Mouse (Mus musculus) midbrain, embryonic 14.5 days (tissue): ENCODE measurements around the gene Specc1. TPM values are rescaled to one million over a fixed set of nuclear protein-coding genes. Genes with fewer than 3 reads are reported as not detected.

Experiments
- ATAC-seq: fragments of 200-750 bp; cut with Nextera tagmentation; 2 replicates; pipeline ENCODE4 v1.8.0; 2017; ENCODE audit warnings: moderate number of reproducible peaks, moderate library complexity; ENCODE audit not compliant: low FRiP score, low TSS enrichment
- DNase-seq: peaks from one replicate; pipeline ENCODE4 v3.0.0-alpha.2; 2015
- H3K27ac ChIP-seq: fragments of 300-500 bp; sonication (generic); replicated peaks from 2 replicates; pipeline ENCODE4 v1.5.1; 2014; ENCODE audit warnings: mild to moderate bottlenecking, low read depth, low read length, moderate library complexity
- H3K27me3 ChIP-seq: fragments of 300-500 bp; sonication (generic); 2 replicates; pipeline ENCODE4 v1.6.1; 2014; ENCODE audit warnings: low read length, control low read depth, mixed read lengths; ENCODE audit not compliant: control insufficient read depth, insufficient read depth
- H3K36me3 ChIP-seq: fragments of 300-500 bp; sonication (generic); 2 replicates; pipeline ENCODE4 v1.6.1; 2014; ENCODE audit warnings: low read length, control low read depth; ENCODE audit not compliant: control insufficient read depth, insufficient read depth
- H3K4me1 ChIP-seq: fragments of 300-500 bp; sonication (generic); 2 replicates; pipeline ENCODE4 v1.6.1; 2014; ENCODE audit warnings: mild to moderate bottlenecking, antibody characterized with exemption, low read length, control low read depth; ENCODE audit not compliant: control insufficient read depth, insufficient read depth
- H3K4me2 ChIP-seq: fragments of 300-500 bp; sonication (generic); 2 replicates; pipeline ENCODE4 v1.6.1; 2014; ENCODE audit warnings: mild to moderate bottlenecking, low read length, moderate library complexity
- H3K4me3 ChIP-seq: fragments of 300-500 bp; sonication (generic); replicated peaks from 2 replicates; pipeline ENCODE4 v1.5.1; 2014; ENCODE audit warnings: low read depth, low read length
- H3K9ac ChIP-seq: fragments of 300-500 bp; sonication (generic); replicated peaks from 2 replicates; pipeline ENCODE4 v1.6.1; 2014; ENCODE audit warnings: mild to moderate bottlenecking, low read length, moderate library complexity
- H3K9me3 ChIP-seq: fragments of 300-500 bp; sonication (generic); 2 replicates; pipeline ENCODE4 v1.6.1; 2016; ENCODE audit warnings: low read length, control low read depth, mixed read lengths; ENCODE audit not compliant: control insufficient read depth
- WGBS: fragments of 180-500 bp; shearing (Covaris S2); extraction: QIAGEN DNeasy Blood & Tissue Kit; methylation state at CpG from one replicate; pipeline ENCODE4 v1.1.7; 2014; 5-methylcytosine and 5-hydroxymethylcytosine counted together
- polyA plus RNA-seq: library from polyadenylated mRNA; unstranded; fragments of >200 nt; fragmentation: Nextera tagmentation; extraction: Ambion mirVana; gene quantifications from 2 replicates; pipeline ENCODE4 v1.2.1, GENCODE M21; 2014

Gene Specc1
- polyA plus RNA-seq, 1 experiment from 2014 or later = 16.6 TPM

- Histone ChIP-seq H3K9ac (no peak overlapping the region), H3K36me3 (no peaks in the 10 kb centered on the region), H3K4me2 (no peak overlapping the region), H3K9me3 (no peaks in the 10 kb centered on the region), H3K27ac (no peak overlapping the region), H3K4me3 (no peak overlapping the region), H3K27me3 (no peaks in the 10 kb centered on the region), H3K4me1 (peaks cover 15% of the 10 kb centered on the region; the same call in 1 of the 2 replicates)
- 29% methylated on average over 7 of the region's 7 CpGs for WGBS
- ATAC-seq (no peak), DNase-seq (peak; percentile 27)
These were observed 309.1 kb downstream of the Specc1 start for GRCm38 (mm10) chr11:62265642-62266041.

- no peaks in the 10 kb centered on the region for H3K9me3 ChIP-seq
- no peaks in the 10 kb centered on the region for H3K27me3 ChIP-seq
- no peak overlapping the region for H3K4me3 ChIP-seq
- H3K27ac ChIP-seq = no peak overlapping the region; the same call in 1 of the 2 replicates
- ATAC-seq (no peak), DNase-seq (peak; percentile 51)
- WGBS = 30% methylated on average over 17 of the region's 17 CpGs
- no peaks in the 10 kb centered on the region for H3K36me3 ChIP-seq
- H3K4me2 ChIP-seq = peak overlapping the region; percentile 12; the same call in 1 of the 2 replicates
- no peak overlapping the region; the same call in 1 of the 2 replicates for H3K9ac ChIP-seq
- peaks cover 15% of the 10 kb centered on the region; the same call in 1 of the 2 replicates for H3K4me1 ChIP-seq
These were observed 310.1 kb downstream of the Specc1 start for GRCm38 (mm10) chr11:62266466-62267214.

- no peak for DNase-seq
- Histone ChIP-seq H3K4me2 (no peak overlapping the region), H3K9me3 (no peaks in the 10 kb centered on the region), H3K27me3 (no peaks in the 10 kb centered on the region), H3K4me3 (no peak overlapping the region), H3K27ac (no peak overlapping the region), H3K36me3 (no peaks in the 10 kb centered on the region), H3K9ac (no peak overlapping the region), H3K4me1 (peaks cover 15% of the 10 kb centered on the region; the same call in 1 of the 2 replicates)
- ATAC-seq = no peak
- WGBS = 80% methylated on average over 8 of the region's 8 CpGs
These were observed 311.8 kb downstream of the Specc1 start for GRCm38 (mm10) chr11:62268381-62268780.

- DNase-seq (no peak), ATAC-seq (no peak)
- H3K9me3 ChIP-seq = no peaks in the 10 kb centered on the region
- 81% methylated on average over 12 of the region's 12 CpGs for WGBS
- no peaks in the 10 kb centered on the region for H3K27me3 ChIP-seq
- H3K4me1 ChIP-seq = peaks cover 15% of the 10 kb centered on the region; the same call in 1 of the 2 replicates
- H3K36me3 ChIP-seq = no peaks in the 10 kb centered on the region
- H3K27ac ChIP-seq = no peak overlapping the region
- no peak overlapping the region for H3K9ac ChIP-seq
- H3K4me2 ChIP-seq = no peak overlapping the region
- no peak overlapping the region for H3K4me3 ChIP-seq
These were observed 312.5 kb downstream of the Specc1 start for GRCm38 (mm10) chr11:62269097-62269496.

GRCm38 (mm10) chr11:62270851-62271250 lies 314.3 kb downstream of the Specc1 start:
- 61% methylated on average over 5 of the region's 5 CpGs for WGBS
- Histone ChIP-seq H3K27me3 (no peaks in the 10 kb centered on the region), H3K9me3 (no peaks in the 10 kb centered on the region), H3K4me1 (0 out of 2 replicates have a peak, but pooled peaks cover 9% of the 10 kb centered on the region), H3K4me2 (no peak overlapping the region), H3K9ac (no peak overlapping the region), H3K27ac (no peak overlapping the region), H3K4me3 (no peak overlapping the region), H3K36me3 (no peaks in the 10 kb centered on the region)
- peak; percentile 10 for DNase-seq
- no peak for ATAC-seq

Other genes with a start within 250 kb of the Specc1 start
- not detected in 2 replicates for gene Slc5a10, start 235.9 kb upstream of the Specc1 start, polyA plus RNA-seq
- gene Prpsap2, start 194.7 kb upstream of the Specc1 start, polyA plus RNA-seq = 50.3 and 51.4 TPM in 2 replicates
- 52.2 and 67.8 TPM in 2 replicates for gene Ulk2, start 101.7 kb upstream of the Specc1 start, polyA plus RNA-seq
- 11.1 and 16.7 TPM in 2 replicates for gene Akap10, start 26.5 kb upstream of the Specc1 start, polyA plus RNA-seq